Mouse (Mus musculus) right cerebral cortex, postnatal 14 days (tissue): Measurements from ENCODE around the gene Fam129b.

ENCODE experiments used
- DNase-seq: peaks from one replicate; pipeline ENCODE4 v3.0.0; 2022

Gene Fam129b

DNA sequence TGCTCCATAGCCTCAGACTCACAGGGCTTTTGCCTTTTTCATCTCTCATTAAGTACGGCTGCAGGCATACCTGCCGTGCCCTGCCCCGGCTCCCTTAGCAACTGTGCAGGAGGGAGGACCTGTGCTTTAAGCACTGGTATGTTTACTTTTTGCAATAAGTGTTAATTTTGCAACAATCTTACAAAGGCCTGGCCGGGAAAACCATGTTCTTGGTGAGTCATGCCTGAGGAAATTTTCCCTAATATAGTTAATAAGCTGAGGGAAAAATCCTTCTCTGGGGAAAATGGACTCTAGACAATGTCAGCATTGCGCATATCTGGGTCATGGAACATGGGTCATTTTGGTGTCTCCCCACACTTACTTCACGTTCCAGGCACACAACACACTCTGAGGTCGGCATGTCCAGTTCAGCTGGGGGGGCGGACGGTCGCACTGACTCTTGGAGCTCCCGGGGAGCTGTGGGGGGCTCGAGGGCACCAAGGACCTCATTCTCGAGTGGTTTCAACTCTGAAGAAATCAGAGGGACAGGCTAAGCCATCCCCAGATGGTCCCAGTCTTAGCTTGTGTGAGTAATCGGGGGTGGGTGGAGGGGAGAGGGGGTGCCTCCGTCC is 51.8 kb downstream of the Fam129b start:
- no peak for DNase-seq

GRCm38 (mm10) chr2:32928235-32928946 is 52.5 kb downstream of the Fam129b start:
- peak; percentile 81 for DNase-seq

DNA sequence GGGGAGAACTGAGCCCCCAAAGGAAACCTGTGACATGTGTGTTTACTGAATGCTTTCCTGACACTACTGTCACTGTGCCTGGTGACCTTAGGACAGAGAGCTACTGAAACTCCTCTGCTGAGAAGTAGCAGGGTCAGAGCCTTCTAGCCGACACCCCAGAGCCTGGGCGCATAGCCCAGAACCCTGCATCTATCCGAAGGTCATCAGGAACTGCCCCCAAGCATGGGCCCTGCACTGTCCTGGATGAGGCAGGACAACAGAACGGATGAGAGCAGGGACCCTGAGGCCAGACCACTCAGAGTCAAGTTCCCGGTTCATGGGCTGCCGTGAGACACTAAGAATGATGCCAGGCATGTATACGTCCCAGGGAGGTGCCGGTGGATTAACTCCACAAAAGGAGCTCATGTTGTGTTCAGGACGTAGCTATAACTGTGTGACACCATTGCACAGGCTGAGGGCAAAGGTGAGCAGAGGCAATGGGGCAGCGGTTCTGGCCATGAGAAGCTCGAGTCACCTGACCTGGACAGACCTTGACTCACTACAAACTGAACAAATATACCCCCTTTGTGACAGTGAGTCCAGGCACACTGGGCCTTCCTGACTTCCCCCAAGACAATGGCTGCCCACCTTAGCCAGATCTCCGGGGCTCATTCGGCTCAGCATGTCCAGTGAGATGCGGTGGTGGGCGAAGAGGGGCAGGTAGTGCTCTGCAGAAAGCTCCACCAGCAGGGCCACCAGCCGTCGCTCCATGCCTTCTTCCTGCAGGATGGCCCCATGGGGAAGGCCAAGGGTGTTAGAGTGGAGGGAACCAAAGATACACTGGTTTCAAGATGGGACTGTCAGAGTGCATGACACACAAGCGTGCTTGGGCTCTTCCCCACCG is 53.3 kb downstream of the Fam129b start:
- no peak for DNase-seq

GRCm38 (mm10) chr2:32931730-32932129 is 55.8 kb downstream of the Fam129b start:
- no peak for DNase-seq

GRCm38 (mm10) chr2:32938741-32939140 is 62.8 kb downstream of the Fam129b start:
- DNase-seq = no peak

- DNase-seq = peak; percentile 49
Measured at GRCm38 (mm10) chr2:32939418-32939817, 63.5 kb downstream of the Fam129b start.

DNA sequence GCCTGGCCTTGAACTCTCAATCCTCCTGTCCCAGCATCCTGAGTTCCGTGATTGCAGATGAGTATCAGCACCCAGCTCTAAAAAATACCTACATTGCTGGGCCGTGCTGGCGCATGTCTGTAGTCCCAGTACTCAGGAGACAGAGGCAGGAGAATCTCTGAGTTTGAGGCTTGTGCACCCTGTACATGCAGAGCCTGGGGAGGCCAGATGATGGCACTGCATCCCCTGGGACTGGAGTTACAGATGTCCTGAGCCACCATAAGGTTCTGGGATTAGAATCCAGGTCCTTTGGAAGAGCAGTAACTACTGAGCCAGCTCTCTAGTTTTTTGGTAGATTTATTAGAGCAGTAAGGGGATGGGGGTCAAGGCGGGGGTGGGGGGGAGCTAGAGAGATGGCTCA is 64.6 kb downstream of the Fam129b start:
- DNase-seq = no peak

- no peak for DNase-seq
Measured at GRCm38 (mm10) chr2:32947454-32947853, 71.5 kb downstream of the Fam129b start.

DNA sequence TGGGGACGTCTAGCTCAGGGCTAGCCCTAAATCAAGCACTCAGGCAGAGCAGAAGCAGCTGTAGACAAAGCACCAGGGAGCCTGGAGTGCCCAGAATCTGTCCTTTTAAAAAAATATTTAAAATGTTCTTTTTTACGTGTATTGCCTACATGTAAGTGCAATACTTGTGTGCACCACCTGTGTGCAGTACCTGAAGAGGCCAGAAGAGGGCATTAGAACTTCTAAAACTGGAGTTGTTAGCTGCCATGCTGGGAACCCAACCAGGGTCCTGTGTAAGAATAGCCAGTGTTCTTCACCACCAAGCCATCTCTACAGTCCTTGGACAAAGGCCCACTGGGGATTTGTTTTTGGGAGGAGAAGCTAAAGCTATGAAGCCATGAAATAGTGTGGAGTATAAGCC is 78.7 kb downstream of the Fam129b start:
- no peak for DNase-seq

DNA sequence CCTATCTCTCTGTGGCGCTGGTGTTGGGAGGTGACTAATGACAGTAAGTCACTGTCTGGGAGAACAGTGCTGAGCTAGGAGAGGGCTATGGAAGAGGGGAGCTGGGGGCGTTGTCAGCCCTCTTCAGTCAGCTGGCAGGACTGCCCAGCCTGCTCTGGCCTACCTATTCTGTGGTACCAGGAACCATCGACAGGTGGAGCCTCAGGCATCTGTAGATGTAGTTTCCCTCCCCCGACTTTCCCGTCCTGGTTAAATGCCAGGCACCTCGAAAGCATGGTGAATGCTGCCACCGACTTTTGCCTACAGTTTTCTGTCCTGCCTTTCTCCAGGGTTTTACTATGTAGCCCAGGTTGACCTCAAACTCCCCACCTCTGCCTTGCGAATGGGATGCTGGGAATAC is 81.4 kb downstream of the Fam129b start:
- DNase-seq = peak; percentile 58

GRCm38 (mm10) chr2:32960273-32960672 is 84.4 kb downstream of the Fam129b start:
- no peak for DNase-seq

- DNase-seq = peak; percentile 95
Measured at GRCm38 (mm10) chr2:32961192-32961995, 85.5 kb downstream of the Fam129b start, which contains the start of the genes Rpl12 and Lrsam1. TSS of gene Rpl12 (plus strand) at chr2:32961559. TSS of gene Lrsam1 (minus strand) at chr2:32961614.

DNA sequence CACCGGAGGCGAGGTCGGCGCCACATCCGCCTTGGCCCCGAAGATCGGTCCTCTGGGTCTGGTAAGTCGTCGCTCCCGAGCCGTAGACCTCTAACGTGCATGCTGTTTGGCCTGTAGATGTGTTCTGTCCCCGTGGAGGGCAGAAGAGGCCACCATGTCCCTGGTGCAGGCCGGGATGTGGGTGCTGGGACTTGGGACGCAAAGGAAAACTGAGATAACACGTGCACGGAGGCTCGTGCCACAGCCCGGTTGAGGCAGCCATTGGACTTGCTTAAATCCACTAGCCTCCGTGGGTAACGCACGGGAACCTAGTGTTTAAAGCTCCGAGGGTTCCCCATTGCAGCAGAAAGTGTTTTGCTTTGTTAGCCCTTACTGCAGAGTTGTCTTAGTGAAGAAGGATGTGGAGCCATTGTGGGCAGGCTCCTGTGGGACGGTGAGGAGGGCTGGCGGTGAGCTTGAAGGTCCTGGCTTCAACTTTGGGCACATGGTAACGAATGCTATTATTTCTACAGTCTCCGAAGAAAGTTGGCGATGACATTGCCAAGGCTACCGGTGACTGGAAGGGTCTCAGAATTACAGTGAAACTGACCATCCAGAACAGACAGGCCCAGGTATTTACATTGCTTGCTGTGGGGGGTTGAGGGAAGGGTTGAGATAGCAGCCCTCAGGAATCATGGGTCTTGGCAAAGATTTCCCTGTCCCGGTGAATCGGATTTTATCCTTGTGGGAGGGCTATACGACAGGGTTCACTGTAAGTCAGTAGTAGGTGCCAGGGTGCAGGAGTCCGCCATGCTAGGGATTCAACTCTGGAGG is 86.4 kb downstream of the Fam129b start:
- no peak for DNase-seq

DNA sequence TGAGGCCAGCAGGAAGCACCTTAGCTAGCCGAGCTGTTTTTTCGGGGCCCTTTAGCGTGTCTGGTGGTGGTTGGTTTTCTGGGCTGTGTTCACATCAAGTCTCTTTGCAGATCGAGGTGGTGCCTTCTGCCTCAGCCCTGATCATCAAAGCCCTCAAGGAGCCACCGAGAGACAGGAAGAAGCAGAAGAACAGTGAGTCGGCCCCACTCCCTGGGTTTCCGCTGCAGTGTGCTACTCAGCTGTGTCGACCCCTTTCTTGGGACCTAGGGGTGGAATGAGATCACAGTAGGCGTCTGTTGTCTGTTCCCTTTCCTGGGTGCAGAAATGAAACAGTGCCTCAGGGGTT is 86.9 kb downstream of the Fam129b start:
- DNase-seq = no peak

GRCm38 (mm10) chr2:32963544-32963943 is 87.6 kb downstream of the Fam129b start:
- no peak for DNase-seq

DNA sequence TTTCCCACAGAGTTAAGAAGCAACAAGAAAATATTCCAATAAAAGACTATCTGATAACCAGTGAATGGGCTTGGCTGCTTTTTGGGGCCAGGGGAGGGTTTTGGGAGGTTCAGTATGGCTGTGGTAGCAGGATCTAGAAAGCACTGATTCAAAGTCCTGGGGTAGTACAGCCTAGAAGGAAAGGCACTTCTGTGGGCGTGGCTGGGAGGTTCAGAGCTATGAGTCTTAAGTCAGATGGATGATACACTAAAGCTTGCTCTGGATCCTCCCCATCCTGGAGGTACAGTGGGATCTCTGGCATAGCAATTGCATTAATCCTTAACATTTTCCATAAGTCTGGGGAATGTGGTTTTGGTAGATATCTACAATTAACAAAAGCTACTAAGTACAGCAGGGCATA is 88.1 kb downstream of the Fam129b start:
- DNase-seq = no peak

DNA sequence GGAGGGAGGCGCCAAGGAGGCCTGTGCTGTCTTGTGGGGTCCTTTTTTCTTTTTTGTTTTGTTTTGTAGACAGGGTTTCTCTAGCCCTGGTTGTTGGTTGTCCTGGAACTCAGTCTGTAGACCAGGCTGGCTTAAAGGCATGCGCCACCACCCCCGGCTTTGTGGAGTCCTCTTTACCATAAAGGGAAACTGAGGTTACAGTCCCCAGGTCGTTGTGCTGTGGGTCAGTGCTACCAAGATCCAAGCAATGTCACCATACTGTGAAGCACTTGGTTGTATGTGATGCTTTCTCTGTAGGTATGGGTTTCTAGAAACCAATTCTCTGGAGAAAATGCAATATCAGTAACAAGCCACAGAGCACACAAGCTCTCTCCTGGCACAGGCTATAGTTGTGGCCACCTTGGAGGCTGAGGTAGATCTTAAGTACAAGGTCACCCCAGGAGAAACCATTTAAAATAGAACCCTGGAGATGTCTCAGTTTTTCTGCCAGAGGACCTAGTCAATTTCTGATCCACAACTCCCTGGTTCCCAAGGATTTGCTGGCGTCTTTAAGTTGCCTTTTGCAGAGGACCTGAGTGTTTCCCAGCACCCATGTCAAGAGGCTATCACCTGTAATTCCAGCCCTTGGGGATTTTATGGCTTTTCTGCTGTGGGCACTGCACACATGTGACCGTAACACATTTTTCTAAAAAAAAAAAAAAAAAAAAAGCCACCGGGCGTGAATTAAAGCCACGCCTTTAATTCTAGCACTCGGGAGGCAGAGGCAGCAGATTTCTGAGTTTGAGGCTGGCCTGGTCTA is 88.9 kb downstream of the Fam129b start:
- no peak for DNase-seq

GRCm38 (mm10) chr2:32965511-32966183 is 89.7 kb downstream of the Fam129b start:
- no peak for DNase-seq

- no peak for DNase-seq
Measured at GRCm38 (mm10) chr2:32966184-32966688, 90.3 kb downstream of the Fam129b start.
